Mouse (Mus musculus) kidney, postnatal 14 days (tissue): Measurements from ENCODE around the gene C9orf72.

Source experiments
- DNase-seq: peaks from one replicate; pipeline ENCODE4 v3.0.0; 2022; ENCODE audit warnings: mixed read lengths

The C9orf72 gene

DNA sequence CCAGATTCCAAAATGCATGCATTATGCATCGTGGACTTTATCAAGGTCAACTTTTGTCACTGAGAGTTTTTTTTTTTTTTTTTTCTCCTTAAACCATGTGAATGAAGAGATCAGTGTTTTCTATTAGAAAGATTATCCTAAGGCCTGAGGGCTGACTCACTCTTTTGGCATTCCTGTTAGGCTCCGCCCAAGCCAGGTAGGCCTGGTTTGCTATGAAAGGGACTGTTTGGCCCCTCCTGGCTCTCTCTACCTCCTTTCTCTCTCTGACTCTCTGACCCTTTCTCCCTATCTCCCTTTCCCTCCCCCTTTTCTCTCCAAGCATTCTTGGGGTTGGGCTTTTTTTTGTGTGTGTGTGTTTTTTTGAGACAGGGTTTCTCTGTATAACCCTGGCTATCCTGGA is 50.4 kb downstream of the C9orf72 start:
- peak; percentile 12 for DNase-seq

DNA sequence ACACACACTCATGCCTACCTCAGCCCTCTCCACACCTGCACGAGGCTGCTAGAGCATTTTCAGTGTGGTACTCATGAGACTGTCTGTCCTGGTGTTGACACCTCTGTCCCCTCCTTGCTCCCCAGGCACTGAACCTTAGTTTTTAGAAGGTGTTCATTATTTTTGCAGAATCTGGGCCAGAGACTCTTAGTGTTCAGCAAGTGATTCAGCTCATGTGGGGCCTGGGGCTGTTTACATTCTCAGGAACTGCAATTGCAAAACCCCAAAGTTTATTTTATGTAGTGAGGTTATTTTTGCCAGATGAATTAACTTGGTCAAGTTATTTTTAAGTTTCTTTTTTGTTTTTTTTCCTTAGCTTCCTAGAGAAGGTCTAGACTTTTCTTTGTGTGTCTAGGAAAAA is 52.4 kb downstream of the C9orf72 start:
- DNase-seq, result no peak

DNA sequence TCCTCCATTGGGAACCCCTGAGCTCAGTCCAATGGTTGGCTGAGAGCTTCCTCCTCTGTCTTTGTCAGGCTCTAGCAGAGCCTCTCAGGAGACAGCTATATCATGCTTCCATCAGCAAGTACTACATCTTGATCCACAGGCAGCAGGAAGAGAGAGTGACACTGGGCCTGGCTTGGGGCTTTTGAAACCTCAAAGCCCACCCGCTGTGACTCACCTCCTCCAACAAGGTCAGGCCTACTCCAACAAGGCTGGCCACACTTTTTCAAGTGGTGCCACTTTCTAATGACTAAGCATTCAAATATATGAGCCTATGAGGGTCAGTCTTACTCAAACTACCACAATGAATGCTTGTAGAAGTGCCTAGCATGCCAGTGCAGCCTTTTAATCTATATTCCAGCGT is 53.5 kb downstream of the C9orf72 start:
- DNase-seq, result no peak

DNA sequence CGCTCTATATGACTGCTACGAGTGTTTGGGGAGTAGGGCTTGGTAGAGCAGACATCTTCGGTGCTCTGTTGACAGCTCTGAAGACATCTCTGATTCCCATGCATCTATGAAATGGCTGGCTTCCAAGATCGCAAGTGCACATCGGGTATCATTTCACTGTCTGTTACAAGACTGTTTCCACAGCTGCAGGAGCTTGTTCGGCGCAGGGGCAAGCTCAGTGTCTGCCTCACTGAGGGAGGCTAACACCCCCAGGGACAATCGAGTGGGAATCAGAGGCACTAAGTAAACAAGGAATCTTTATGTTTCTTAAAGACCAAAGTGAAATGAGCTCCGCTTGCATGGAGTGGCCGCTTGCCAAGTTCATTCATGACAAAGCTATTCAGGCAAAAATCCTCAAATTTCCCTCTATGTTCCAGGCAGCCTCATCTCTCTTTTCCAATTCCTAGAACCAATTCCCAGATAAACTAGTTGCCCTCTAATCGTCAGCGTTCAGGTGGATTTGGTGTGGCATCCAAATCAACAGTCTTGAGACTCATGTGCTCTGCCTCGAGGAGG is 56.3 kb downstream of the C9orf72 start:
- DNase-seq, result no peak

DNA sequence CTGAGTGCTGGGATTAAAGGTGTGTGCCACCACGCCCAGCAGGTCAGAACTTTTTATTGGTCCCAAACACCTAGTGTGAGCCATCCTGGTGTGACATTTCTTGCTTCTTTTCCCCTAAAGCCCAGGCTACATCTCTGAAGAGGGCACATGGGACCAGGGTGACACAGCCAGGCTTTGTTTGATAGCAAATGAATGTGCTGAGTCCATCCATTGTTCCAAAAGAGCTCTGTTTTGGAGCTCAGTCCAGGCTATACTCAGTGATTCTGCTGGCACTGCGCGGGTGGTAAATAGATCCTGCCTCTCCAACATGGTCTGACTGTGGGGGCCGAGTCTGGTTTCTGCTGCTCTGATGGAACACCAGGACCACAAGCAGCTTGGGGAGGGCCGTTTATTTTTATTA is 58.1 kb downstream of the C9orf72 start:
- DNase-seq, result no peak

DNA sequence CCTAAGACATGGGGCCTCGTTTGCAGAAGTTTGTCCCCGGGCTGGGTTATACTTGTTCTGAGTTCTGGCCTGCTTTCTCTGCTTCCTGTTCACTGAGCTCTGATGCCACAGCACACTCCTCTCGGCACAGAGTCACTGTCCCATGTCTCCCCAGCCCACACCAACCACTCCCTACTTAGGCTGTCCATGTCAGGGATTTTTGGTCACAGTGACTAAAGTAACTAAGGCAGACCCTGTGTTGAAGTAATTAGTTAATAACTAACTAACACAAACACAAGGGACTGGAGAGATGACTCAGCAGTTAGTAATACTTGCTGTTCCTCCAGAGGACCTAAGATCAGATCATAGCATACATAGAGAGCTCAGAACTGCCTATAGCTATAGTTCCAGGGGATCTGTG is 60.0 kb downstream of the C9orf72 start:
- DNase-seq, result no peak

DNA sequence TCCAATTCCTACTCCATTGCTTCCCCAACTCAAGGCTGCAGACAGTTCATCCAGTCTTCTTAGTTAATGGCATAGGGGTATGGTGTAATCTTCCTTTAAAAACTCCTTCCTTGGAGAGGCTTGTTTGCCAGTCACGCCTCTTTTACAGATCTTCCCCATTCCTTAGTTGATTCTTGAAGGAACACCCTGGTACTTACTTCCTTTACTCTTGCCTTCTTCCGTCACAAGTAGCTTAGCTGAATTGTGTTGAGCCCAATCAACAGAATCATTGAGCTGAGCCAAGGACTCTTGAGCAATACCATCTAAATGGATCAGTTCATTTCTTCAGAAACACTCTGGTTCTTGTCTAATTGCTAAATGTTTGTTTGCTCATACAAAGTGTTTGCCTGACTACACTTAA is 60.7 kb downstream of the C9orf72 start:
- no peak for DNase-seq

DNA sequence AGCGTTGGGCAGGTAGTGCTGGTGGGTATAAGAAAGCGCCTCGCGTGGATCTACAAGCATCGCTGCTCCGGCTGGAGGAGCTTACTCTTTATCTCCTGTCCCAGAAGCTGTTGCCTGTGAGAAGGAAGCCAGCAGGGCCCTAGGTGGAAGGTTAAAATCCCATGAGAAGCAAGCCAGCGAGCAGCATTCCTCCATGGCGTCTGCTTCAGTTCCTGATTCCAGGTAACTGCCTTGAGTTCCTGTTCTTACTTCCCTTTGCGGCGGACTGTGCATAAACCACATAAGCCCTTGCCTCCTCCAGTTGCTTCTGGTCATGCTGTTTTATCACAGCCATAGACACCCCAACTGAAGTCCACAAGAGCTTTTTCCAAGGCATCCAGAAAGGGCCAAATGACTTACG is 68.2 kb downstream of the C9orf72 start:
- no peak for DNase-seq

DNA sequence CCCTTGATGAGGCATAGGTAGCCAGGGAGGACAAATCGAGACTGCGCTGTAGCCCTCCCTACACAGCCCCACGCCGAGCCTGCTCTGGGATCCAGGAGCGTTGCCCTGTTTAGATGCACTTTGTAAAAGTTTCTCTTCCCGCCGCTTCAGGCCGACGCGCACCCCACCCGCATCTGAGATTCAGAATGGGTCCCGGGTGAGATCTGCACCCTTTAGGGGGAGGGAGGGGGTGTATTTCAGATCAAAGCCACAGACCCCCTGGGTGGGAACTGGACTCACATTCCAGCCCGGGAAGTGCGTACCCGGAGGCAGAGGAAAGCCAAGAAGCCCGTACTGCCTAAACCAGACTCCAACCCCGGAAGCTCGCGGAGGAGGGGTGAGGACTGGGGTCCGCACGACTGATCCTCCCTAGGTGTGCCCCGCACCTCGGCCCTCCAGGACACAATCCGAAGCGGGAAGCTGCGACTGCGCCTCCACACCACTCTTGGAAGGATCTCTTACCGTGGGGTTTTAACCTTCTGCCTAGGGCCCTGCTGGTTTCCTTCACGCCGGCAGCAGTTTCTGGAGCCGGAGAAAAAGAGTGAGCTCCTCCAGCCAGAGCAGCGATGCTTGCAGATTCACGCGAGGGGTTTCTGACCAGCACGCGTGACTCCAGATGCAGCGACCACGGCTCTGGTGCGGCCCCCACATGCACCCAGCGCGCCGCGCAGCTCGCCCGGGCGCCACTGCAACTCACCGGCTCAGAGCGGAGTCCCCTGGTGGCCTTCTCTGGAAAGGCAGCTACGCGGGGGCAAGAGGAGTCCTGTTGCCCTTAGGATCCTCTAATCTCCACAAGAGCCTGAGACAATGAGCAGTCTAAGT is 69.0 kb downstream of the C9orf72 start, which contains the start of gene Mob3b:
Gene Mob3b, minus strand, starts transcription at position 734 of the 861 bp plus-strand sequence.
- peak; percentile 92 for DNase-seq

DNA sequence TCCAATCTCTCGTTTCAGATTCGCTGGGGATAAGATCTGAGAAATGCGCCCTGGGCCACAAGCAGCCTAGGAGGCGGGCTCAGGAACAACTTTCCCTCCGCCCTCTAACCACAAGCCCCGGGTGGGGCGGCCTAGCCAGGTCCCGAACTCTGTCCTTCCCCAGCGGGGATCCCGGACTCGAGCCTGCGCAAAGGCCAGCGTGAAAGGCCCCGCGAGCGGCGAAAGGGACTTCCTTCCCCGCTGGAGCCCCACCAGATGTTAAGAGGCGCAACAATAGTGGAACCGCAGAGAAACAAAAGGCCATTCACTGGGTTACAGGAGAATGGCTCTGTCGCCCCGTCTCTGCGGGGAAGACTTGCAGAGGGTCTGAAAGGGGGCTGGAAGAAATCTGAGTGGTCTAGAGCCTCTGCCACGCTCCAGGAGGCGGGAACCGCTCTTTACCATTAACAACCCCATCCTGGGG is 69.8 kb downstream of the C9orf72 start:
- DNase-seq, result peak; percentile 84

DNA sequence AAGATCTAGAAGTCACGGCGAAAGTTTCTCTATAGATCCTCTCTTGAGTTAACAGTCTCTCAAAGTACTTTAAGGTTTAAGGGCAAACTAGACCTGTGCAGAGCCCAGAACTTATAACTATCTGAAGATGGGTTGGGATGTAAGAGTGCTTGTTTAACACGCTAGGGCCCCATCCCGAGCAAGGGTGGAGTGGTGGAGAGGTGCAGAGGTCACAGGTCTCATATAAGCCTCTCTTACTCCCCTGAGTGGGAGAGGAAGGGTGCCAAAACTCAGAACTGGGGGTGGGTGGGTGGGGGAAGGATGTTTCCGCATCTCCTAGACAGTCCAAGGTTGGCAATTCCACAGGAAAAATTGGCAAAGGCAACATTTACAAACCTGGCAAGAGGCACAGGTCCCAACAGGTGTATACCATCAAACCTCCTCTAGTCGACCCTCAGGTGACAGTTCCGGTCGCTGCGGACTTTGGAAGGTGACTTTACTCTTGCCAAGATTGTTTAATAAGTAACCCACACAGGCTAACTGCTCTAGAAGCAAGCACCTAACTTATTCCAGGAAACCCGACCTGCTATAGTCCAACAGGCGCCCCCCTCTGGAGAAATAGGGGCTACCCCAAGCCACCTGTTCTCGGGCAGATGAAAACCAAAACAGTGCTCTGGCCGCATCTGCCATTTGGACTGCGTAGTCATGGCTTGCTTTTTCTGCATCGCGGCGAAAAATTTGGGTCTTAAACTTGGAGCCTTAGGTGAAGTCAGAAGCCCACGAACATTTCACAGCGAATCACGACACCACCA is 70.6 kb downstream of the C9orf72 start:
- DNase-seq, result peak; percentile 90

DNA sequence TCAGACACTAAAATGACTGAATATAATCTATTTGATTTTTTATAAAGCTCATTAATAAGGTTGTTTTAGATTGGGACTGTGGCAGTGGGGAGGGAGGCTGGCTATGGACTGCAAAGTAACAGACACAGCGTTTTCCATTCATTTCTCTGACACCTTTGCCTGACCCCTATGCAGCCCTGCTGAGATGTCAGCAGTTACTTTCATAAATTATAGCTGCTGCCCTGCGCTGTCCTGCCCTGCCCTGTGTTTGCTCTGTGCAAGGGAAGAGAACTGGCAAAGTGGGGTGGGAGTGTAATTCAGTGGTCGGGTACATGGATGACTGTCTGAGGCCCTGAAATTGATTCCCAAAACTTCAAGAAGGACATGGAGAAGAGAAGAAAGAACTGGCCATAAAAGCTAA is 71.9 kb downstream of the C9orf72 start:
- peak; percentile 21 for DNase-seq

DNA sequence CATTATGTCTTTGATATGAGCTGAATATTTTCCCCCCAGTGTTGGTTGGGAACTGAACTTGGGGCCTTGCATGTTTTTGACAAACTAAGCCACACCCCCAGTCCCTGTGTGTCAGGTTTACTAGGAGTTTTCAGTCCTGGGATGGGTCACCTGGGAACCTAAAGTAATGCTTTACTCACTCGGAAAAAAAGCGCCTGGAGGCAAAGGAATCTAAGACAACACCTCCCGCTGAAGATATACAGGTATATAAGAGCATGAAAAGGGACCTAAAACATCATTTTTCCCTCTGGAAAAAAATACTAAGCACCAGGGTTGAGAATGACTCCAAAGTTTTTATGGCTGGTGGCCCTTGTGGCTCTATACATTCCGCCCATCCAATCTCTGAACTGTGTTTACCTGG is 74.2 kb downstream of the C9orf72 start, which contains the start of gene Ifnk:
Gene Ifnk, plus strand, starts transcription at position 301 of the 400 bp plus-strand sequence.
- no peak for DNase-seq

DNA sequence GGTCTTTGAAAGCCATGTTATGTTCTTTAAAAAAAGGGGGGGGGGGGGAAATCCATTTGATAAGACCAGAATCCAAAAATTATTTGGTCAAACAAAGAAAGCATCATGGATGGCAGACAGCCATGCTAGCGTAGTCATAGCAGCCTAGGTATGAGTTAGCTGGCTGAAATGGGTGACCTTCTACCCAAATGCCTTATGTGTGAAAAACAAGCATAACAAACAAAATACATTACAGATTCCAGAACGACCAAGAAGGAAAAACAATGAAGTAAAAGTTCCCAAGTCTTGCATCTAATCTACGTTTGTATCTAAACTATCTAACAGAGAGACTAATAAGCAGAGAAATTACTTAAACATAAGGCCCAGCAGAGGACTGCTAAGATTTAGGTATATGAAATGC is 75.3 kb downstream of the C9orf72 start:
- no peak for DNase-seq

DNA sequence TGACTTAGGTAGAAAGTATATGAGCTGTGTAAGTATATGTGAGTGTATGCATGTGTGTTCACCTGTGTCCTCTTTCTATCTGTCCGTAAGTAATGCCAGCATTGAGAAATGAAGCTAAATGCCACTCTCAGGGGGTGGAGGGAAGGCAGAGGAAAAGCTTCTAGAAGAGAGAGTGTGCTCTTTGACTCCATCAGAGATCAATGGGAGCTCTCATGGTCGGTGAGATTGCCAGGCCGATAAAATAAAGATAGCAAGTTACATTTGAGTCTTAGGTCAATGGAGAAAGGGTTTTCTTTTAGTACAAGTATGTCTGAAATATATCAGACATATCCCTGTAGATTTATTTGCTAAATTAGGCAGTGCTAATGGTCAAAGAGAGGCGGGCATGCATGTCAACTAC is 77.6 kb downstream of the C9orf72 start:
- no peak for DNase-seq

DNA sequence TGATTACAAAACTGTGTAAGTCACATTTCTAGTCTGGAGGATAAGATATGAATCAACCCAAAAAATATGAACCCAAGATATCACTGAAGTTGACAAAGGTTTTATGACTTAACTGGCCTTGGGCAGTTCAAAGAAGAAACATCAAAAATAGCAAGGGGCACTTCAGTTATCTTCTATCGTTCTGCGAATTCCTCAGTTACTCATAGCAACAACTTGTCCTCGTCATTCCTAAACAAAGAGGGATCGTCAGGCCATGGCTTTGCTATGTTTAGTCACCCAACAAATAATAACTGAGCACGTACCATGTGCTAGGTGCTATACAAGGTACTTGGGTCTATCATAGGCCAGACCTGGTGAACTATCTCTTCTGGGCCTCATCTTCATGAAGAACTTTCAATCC is 79.4 kb downstream of the C9orf72 start:
- DNase-seq, result no peak

DNA sequence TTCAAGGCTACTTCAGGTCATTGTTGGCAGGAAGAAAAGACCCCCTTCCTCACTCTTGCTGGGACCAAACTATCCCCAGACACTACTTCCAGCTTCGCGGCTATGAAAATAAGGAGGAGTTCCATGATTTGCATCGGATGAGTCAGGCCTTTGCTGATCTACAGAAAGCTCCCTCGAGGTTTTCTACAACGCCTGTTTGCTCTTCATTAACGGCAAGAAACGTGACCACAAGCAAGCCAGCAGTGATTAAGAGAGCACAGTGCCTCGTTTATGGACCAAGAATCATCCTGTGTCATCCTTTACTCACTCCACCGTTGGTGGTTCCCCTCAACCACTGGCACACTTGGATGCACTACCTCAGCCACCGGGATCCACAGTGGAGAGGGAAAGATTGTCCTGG is 80.2 kb downstream of the C9orf72 start:
- DNase-seq, result no peak

DNA sequence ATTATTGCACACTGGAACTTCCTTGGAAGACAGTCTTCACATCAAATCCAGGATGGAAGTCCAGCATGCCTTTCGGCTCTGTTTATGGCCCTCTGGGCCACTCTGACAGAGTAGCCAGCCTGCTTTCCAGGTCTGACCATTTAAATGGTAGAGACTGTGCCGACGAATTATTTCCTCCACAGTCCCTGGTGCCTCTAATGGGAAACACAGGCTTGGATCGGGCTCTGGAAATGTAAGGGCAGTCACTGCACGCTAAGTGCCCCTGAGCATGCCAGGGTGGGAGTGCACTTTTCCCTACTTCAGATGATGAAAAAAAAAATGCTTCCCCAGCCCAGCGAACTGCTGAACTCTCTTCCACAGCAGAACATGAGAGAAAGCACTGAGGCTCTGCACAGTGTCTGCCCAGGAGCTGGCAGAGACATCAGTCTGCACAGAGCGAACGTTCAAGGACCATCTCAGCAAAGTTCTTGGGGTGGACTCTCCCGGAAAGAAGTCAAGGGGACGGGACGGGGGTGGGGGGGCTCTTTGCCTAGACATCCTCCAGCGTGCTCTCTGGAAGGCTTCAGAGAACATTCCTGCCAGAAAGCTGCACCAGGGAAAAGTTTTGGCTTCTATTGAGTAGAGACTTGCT is 82.4 kb downstream of the C9orf72 start:
- DNase-seq, result no peak
